Mouse (Mus musculus): ENCODE measurements around the gene Npy4r. TPM values are rescaled to one million over a fixed set of nuclear protein-coding genes. Genes with fewer than 3 reads are reported as not detected.

The Npy4r gene
- polyA plus RNA-seq, 1 experiment from 2014 or later = 0.13 TPM

DNA sequence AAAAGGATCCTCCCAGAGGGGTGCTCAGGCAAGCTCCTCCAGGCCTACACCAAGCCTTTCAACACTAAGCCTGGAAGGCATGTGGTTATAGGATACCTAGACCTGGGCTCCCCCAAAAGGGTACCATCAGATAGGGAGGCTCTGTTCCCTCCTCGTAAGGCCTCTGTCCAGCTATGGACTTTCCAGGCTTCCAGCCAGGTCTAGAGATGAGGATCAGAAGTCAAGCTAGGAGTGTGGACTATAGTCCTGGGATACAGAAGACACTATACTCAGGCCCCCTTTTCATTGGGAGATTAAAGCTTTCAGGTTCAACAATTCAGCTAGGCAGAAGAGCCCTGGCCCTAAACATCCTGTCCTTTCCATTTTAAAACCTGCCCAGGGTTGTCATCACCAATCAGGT lies 30.8 kb upstream of the Npy4r start:
- DNase-seq = no peak
- WGBS = 93% methylated on average over 1 of the region's 1 CpGs

DNA sequence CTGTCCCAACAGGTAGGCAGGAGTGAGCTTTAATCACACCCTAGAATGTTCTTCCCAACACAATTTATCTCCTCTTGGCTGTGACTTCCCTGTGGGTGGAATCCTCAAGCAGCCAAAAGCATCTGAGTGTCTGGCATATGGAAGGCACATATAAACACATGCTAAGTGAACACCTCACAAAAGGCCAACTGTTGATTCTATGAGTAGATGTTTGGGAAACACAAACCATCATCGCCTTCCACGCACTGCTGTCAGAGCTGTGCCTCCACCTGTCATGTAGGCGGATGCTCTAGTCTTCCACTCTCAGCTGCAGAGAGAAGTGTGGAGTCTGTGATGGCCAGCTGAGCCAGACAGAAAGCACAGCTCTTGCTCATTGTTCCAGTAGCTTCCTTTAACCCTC lies 27.1 kb upstream of the Npy4r start:
- ATAC-seq (ENCODE audit: low FRiP score, low TSS enrichment) = no peak
- no peak overlapping the region for H3K27ac ChIP-seq (replicated peaks; ENCODE audit: low read depth, low read length)
- no peaks in the 10 kb centered on the region for H3K4me1 ChIP-seq (ENCODE audit: control insufficient read depth, insufficient read depth, low read length)
- no peak overlapping the region for H3K9ac ChIP-seq (replicated peaks; ENCODE audit: low read length)
- no peaks in the 10 kb centered on the region for H3K27me3 ChIP-seq (ENCODE audit: control insufficient read depth, insufficient read depth, low read length)
- 94% methylated on average over 3 of the region's 3 CpGs for WGBS
- peaks cover 8% of the 10 kb centered on the region for H3K9me3 ChIP-seq (ENCODE audit: control insufficient read depth, low read length)
- DNase-seq = no peak
- H3K4me3 ChIP-seq (replicated peaks; ENCODE audit: low read depth, low read length) = no peak overlapping the region
- no peaks in the 10 kb centered on the region for H3K36me3 ChIP-seq (ENCODE audit: control insufficient read depth, insufficient read depth, low read length)
- H3K4me2 ChIP-seq (ENCODE audit: low read length) = no peak overlapping the region

More for the DNA sequence above, 30.8 kb upstream of the Npy4r start:
- Histone ChIP-seq H3K27me3 (ENCODE audit: control insufficient read depth, insufficient read depth, low read length) (no peaks in the 10 kb centered on the region), H3K9me3 (ENCODE audit: control insufficient read depth, low read length) (peaks cover 8% of the 10 kb centered on the region), H3K36me3 (ENCODE audit: control insufficient read depth, insufficient read depth, low read length) (no peaks in the 10 kb centered on the region), H3K27ac (replicated peaks; ENCODE audit: low read depth, low read length) (no peak overlapping the region), H3K4me3 (replicated peaks; ENCODE audit: low read depth, low read length) (no peak overlapping the region), H3K4me1 (ENCODE audit: control insufficient read depth, insufficient read depth, low read length) (no peaks in the 10 kb centered on the region), H3K9ac (replicated peaks; ENCODE audit: low read length) (no peak overlapping the region), H3K4me2 (ENCODE audit: low read length) (no peak overlapping the region)
- ATAC-seq (ENCODE audit: low FRiP score, low TSS enrichment) = no peak

DNA sequence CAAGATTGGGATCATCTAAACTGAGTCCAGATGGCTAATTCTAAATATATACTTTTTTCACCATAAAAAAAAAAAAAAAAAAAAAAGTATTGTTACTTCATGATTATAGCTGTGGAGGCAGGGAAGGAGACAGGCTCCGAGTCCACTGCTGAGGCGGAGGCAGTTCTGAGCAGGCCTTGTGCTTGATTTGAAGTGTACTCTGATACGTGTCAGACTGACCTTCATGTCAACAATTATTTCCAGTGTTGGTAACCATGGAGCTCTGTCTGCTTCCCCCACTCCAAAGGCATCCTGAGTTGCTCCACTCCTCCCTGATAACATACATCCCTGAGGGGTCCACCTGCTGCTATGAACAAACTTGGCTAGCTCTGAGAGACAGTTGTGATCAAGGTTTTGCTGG lies 18.8 kb upstream of the Npy4r start:
- DNase-seq = no peak
- H3K4me2 ChIP-seq (ENCODE audit: low read length) = no peak overlapping the region
- H3K36me3 ChIP-seq (ENCODE audit: control insufficient read depth, insufficient read depth, low read length) = no peaks in the 10 kb centered on the region
- H3K27ac ChIP-seq (replicated peaks; ENCODE audit: low read depth, low read length) = no peak overlapping the region
- ATAC-seq (ENCODE audit: low FRiP score, low TSS enrichment) = no peak
- H3K9me3 ChIP-seq (ENCODE audit: control insufficient read depth, low read length) = no peaks in the 10 kb centered on the region
- H3K27me3 ChIP-seq (ENCODE audit: control insufficient read depth, insufficient read depth, low read length) = no peaks in the 10 kb centered on the region
- no peaks in the 10 kb centered on the region for H3K4me1 ChIP-seq (ENCODE audit: control insufficient read depth, insufficient read depth, low read length)
- no peak overlapping the region for H3K9ac ChIP-seq (replicated peaks; ENCODE audit: low read length)
- WGBS = 88% methylated on average over 3 of the region's 3 CpGs
- H3K4me3 ChIP-seq (replicated peaks; ENCODE audit: low read depth, low read length) = no peak overlapping the region

DNA sequence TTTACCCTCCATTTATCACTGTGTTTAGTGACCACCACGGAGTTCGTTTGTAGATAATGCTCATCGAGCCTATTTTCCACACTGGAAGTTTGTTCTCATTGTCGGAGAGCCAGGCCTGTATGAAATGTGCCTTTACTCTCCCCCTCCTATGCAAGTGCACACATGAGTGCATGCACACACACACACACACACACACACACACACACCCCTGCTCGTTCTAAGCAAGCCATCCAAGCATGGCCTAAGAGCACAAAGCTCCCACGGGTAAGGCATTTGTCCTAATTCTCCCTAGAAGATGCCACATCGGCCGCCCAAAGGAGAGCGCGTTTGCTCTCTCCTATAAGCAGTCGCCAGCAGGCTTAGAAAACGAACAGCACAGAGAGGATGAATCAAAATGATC lies 3.5 kb upstream of the Npy4r start:
- DNase-seq = peak; percentile 17
- no peak overlapping the region for H3K4me2 ChIP-seq (ENCODE audit: low read length)
- ATAC-seq (ENCODE audit: low FRiP score, low TSS enrichment) = no peak
- no peak overlapping the region for H3K4me3 ChIP-seq (replicated peaks; ENCODE audit: low read depth, low read length)
- no peak overlapping the region for H3K9ac ChIP-seq (replicated peaks; ENCODE audit: low read length)
- H3K9me3 ChIP-seq (ENCODE audit: control insufficient read depth, low read length) = no peaks in the 10 kb centered on the region
- H3K27me3 ChIP-seq (ENCODE audit: control insufficient read depth, insufficient read depth, low read length) = no peaks in the 10 kb centered on the region
- H3K4me1 ChIP-seq (ENCODE audit: control insufficient read depth, insufficient read depth, low read length) = 0 out of 2 replicates have a peak, but pooled peaks cover 4% of the 10 kb centered on the region
- no peaks in the 10 kb centered on the region for H3K36me3 ChIP-seq (ENCODE audit: control insufficient read depth, insufficient read depth, low read length)
- H3K27ac ChIP-seq (replicated peaks; ENCODE audit: low read depth, low read length) = no peak overlapping the region
- WGBS = 36% methylated on average over 12 of the region's 12 CpGs

DNA sequence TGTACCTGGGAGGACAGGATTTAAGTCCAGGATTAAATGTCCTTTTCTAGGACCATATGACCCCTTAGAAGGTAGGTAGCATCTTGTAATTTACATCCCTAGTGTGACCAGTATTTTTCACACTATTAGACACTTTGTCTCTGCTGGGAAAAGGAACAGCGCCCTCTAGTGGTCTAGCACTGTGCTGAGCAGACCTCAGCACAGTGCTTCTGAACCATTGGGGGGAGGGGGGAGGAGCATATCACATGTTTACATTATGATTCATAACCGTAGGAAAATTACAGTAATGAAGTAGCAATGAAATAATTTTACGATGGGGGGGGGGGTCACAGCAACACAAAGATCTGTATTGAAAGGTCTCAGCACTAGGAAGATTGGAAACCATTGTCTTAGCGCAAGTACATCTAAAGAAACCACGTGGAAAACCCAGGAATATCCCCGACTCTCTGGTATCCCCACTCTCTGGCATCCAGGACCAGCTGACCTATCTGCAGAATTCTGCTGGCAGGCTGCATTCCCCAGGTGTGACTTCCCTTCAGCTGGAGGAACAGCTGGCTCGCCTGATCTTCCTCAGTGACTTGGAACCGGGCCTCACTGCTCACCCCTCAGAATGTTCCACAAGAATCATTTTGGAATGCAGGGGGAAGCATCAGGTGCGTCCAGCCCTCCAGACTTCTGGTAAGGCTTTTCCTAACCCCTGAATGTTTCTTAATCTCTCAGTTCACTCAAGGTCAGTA lies 2.5 kb upstream of the Npy4r start:
- ATAC-seq (ENCODE audit: low FRiP score, low TSS enrichment) = no peak
- 59% methylated on average over 9 of the region's 9 CpGs for WGBS

DNA sequence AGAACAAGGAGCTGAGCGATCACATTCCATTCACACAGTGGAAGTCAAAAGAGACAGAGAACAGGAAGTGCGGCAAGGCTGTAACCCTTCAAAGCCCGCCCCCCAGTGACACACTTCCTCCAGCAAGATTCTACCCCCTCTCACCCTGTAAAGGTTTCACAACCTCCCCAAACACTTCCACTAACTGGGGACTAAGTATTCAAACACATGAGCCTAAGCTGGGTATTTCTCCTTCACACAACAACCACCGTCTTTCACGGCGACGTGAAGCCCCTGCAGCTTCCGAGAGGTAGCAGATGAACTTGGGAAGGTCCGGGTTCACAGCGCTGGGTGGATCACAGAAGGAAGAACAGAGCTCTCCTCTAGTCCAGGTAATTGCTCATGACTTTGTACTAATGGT lies 9.4 kb downstream of the Npy4r start:
- no peak overlapping the region for H3K27ac ChIP-seq (replicated peaks; ENCODE audit: low read depth, low read length)
- WGBS = 91% methylated on average over 10 of the region's 10 CpGs
- DNase-seq = no peak

More for the DNA sequence above, 2.5 kb upstream of the Npy4r start:
- Histone ChIP-seq H3K9ac (replicated peaks; ENCODE audit: low read length) (no peak overlapping the region), H3K4me1 (ENCODE audit: control insufficient read depth, insufficient read depth, low read length) (0 out of 2 replicates have a peak, but pooled peaks cover 4% of the 10 kb centered on the region), H3K4me3 (replicated peaks; ENCODE audit: low read depth, low read length) (no peak overlapping the region), H3K4me2 (ENCODE audit: low read length) (no peak overlapping the region), H3K27ac (replicated peaks; ENCODE audit: low read depth, low read length) (no peak overlapping the region), H3K9me3 (ENCODE audit: control insufficient read depth, low read length) (no peaks in the 10 kb centered on the region), H3K27me3 (ENCODE audit: control insufficient read depth, insufficient read depth, low read length) (no peaks in the 10 kb centered on the region), H3K36me3 (ENCODE audit: control insufficient read depth, insufficient read depth, low read length) (no peaks in the 10 kb centered on the region)
- peak; percentile 81 for DNase-seq

DNA sequence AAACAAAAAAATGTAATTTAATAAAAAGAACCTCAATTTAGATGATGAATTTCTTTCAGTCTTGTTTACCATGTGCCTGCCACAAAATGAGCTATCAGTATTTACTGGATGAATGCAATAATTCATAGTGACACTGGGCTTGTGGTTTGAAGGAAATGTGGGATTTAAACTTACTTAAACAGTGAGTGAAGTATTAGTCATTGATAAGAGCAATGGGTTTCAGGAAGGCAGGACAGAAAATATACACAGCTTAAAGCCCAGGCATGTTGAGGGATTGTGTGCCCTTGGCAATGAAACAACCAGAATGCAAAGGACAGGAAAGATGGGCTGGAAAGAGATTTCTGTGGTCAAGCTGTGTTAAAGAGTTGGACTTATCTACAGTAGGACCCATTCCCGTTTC lies 10.0 kb downstream of the Npy4r start:
- Histone ChIP-seq H3K9ac (replicated peaks; ENCODE audit: low read length) (no peak overlapping the region), H3K9me3 (ENCODE audit: control insufficient read depth, low read length) (no peaks in the 10 kb centered on the region), H3K27me3 (ENCODE audit: control insufficient read depth, insufficient read depth, low read length) (no peaks in the 10 kb centered on the region), H3K36me3 (ENCODE audit: control insufficient read depth, insufficient read depth, low read length) (no peaks in the 10 kb centered on the region), H3K27ac (replicated peaks; ENCODE audit: low read depth, low read length) (no peak overlapping the region), H3K4me3 (replicated peaks; ENCODE audit: low read depth, low read length) (no peak overlapping the region), H3K4me2 (ENCODE audit: low read length) (no peak overlapping the region), H3K4me1 (ENCODE audit: control insufficient read depth, insufficient read depth, low read length) (no peaks in the 10 kb centered on the region)
- no peak for ATAC-seq (ENCODE audit: low FRiP score, low TSS enrichment)
- 82% methylated on average over 1 of the region's 1 CpGs for WGBS
- DNase-seq = no peak

More for the DNA sequence above, 9.4 kb downstream of the Npy4r start:
- no peaks in the 10 kb centered on the region for H3K27me3 ChIP-seq (ENCODE audit: control insufficient read depth, insufficient read depth, low read length)
- no peaks in the 10 kb centered on the region for H3K36me3 ChIP-seq (ENCODE audit: control insufficient read depth, insufficient read depth, low read length)
- no peaks in the 10 kb centered on the region for H3K9me3 ChIP-seq (ENCODE audit: control insufficient read depth, low read length)
- H3K4me2 ChIP-seq (ENCODE audit: low read length) = no peak overlapping the region
- H3K9ac ChIP-seq (replicated peaks; ENCODE audit: low read length) = no peak overlapping the region
- H3K4me1 ChIP-seq (ENCODE audit: control insufficient read depth, insufficient read depth, low read length) = no peaks in the 10 kb centered on the region
- ATAC-seq (ENCODE audit: low FRiP score, low TSS enrichment) = no peak
- no peak overlapping the region for H3K4me3 ChIP-seq (replicated peaks; ENCODE audit: low read depth, low read length)

DNA sequence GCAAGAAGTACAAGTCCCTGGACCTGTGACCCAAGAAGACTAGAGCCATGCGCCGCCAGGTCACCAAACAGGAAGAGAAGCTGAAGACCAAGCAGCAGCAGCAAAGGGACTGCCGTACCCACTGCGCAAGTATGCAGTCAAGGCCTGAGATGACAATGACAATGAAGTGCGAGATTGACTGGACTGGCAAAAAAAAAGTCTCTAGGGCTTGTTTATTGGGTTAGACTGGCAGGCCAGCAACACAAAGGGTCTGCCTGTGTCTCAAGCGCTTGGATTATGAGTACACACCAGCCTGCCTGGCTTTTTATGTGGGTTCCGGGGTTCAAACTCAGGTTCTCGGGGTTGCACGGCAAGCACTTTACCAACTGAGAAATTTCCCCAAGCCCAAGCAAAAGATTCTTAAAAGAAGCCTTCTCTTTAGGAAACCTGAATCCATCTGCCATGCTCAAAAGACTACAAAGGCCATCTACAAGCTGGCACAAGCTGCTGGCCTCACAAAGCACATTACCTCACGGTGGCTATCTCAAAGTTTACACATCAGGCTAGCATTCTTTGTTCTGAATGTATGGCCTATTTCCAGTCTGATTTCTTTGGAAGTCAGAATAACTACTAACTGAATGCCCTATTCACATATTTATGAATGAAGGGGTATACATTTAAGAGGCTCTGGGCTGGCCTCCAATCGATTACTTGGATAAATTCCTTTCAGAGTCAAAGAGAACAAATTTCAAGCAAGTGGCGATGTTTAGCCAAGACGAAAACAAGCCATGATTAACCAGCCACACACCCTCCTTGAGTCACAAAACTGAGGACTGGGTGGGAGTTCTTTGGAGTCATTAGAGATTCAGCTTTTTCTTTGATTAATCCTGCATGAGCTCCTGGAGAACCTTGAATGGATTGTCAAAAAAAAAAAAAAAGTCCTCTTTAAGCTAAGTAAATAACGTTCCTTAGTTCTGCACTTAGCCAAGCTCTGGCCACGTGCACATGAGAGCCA lies 12.3 kb downstream of the Npy4r start:
- DNase-seq (peak; percentile 6), ATAC-seq (ENCODE audit: low FRiP score, low TSS enrichment) (no peak)
- Histone ChIP-seq H3K36me3 (ENCODE audit: control insufficient read depth, insufficient read depth, low read length) (no peaks in the 10 kb centered on the region), H3K9me3 (ENCODE audit: control insufficient read depth, low read length) (no peaks in the 10 kb centered on the region), H3K27ac (replicated peaks; ENCODE audit: low read depth, low read length) (no peak overlapping the region), H3K9ac (replicated peaks; ENCODE audit: low read length) (no peak overlapping the region), H3K27me3 (ENCODE audit: control insufficient read depth, insufficient read depth, low read length) (no peaks in the 10 kb centered on the region), H3K4me1 (ENCODE audit: control insufficient read depth, insufficient read depth, low read length) (no peaks in the 10 kb centered on the region), H3K4me2 (ENCODE audit: low read length) (no peak overlapping the region), H3K4me3 (replicated peaks; ENCODE audit: low read depth, low read length) (no peak overlapping the region)
- 76% methylated on average over 15 of the region's 15 CpGs for WGBS
